27 mouse cellular contexts compared by ENCODE assay signal in genomic region chr17:75795772-75796171, GRCm38 (mm10).
DNase-seq lines count a peak whose midpoint lies in the region; TF ChIP-seq lines count a peak whose summit lies in the region.
"Had no signal": no experiment of that assay in that cellular context is flagged by ENCODE, and none has a peak within 500 bp of the region (broad histone marks: within the 10 kb centered on the region; RNA-seq: fewer than 3 reads in every experiment).

No protein-coding gene starts in this region.

- H3K4me2 ChIP-seq in CH12.LX (ENCODE audit: insufficient read depth, low read depth, poor library complexity, severe bottlenecking): peak overlapping the region; percentile 37; the same call in 1 of the 2 replicates
- H3K4me2 ChIP-seq: embryonic facial prominence, embryonic 13.5 days; heart, embryonic 12.5 days; hindbrain, embryonic 15.5 days; midbrain, embryonic 15.5 days had no signal

- TF ChIP-seq CTCF in CH12.LX (conservative IDR thresholded peaks at IDR 0.05 in 1 of 2, IDR thresholded peaks at IDR 0.05 in 1 of 2; ENCODE audit: low read depth in 2 of 2, low read length in 2 of 2): no peak

- no peak overlapping the region for H3K27ac ChIP-seq in CH12.LX (ENCODE audit: insufficient read depth, low read depth)
- H3K27ac ChIP-seq: embryonic facial prominence, embryonic 13.5 days; heart, adult 2 months; hindbrain, embryonic 15.5 days; kidney, postnatal 0 days; liver, embryonic 14.5 days; midbrain, embryonic 15.5 days had no signal

- no peaks in the 10 kb centered on the region for H3K27me3 ChIP-seq in CH12.LX (replicated peaks)
- H3K27me3 ChIP-seq: embryonic facial prominence, embryonic 13.5 days; heart, embryonic 12.5 days; hindbrain, embryonic 15.5 days; midbrain, embryonic 15.5 days had no signal

- no peak overlapping the region for H3K9ac ChIP-seq in CH12.LX (ENCODE audit: insufficient read depth, low read depth)
- H3K9ac ChIP-seq: embryonic facial prominence, embryonic 13.5 days; heart, embryonic 12.5 days; hindbrain, embryonic 15.5 days; liver, embryonic 14.5 days; midbrain, embryonic 15.5 days had no signal

- in situ Hi-C loops in CH12.LX (cut with MboI; ENCODE audit: low pct_ligation_motif_present, low pct_unique_long_range_greater_than_20kb, low sequenced_read_pairs): loop anchor here (25.0 kb wide), 1 partner anchor 183 kb away; no protein-coding TSS in a partner anchor

- dilution Hi-C loops in CH12.LX (cut with MboI; ENCODE audit: extremely low pct_ligation_motif_present, extremely low pct_unique_long_range_greater_than_20kb, low sequenced_read_pairs): no loop called here

- intact Hi-C loops in left cerebral cortex, postnatal 4 days (cut with DNase I): no loop called here
- intact Hi-C loops in left cerebral cortex, postnatal 14 days (cut with DNase I): no loop called here
- intact Hi-C loops in gastrocnemius, postnatal 14 days (cut with DNase I; ENCODE audit: low total_unique reads): no loop called here

- H3K4me1 ChIP-seq in CH12.LX (ENCODE audit: control insufficient read depth in 1 of 2, insufficient read depth in 2 of 2): peaks cover 5 to 9% of the 10 kb centered on the region in 2 experiments
- H3K4me1 ChIP-seq: embryonic facial prominence, embryonic 13.5 days; heart, embryonic 12.5 days; hindbrain, embryonic 15.5 days; midbrain, embryonic 15.5 days had no signal

- no peak for TF ChIP-seq POLR2A in CH12.LX (IDR thresholded peaks at IDR 0.05; ENCODE audit: low read depth, low read length)

- no peaks in the 10 kb centered on the region for H3K9me3 ChIP-seq in CH12.LX (replicated peaks; ENCODE audit: low read length)
- H3K9me3 ChIP-seq: embryonic facial prominence, embryonic 13.5 days; heart, embryonic 12.5 days; hindbrain, embryonic 15.5 days; midbrain, embryonic 15.5 days had no signal

- no peaks in the 10 kb centered on the region for H3K36me3 ChIP-seq in CH12.LX (replicated peaks in 1 of 2; ENCODE audit: control insufficient read depth in 1 of 2, insufficient read depth in 1 of 2, low read length in 1 of 2)
- H3K36me3 ChIP-seq: embryonic facial prominence, embryonic 13.5 days; heart, embryonic 12.5 days; hindbrain, embryonic 15.5 days; midbrain, embryonic 15.5 days had no signal

- peak; percentile 57 to 62 for DNase-seq in cerebellum, postnatal 14 days
- no peak for DNase-seq in cerebellum, adult 9-11 months
- peak; percentile 56 for DNase-seq in left cerebral cortex, postnatal 4 days
- DNase-seq in left cerebral cortex, postnatal 14 days (ENCODE audit: low spot score in 2 of 2): no peak
- peak; percentile 20 for DNase-seq in CH12.LX (ENCODE audit: extremely low read depth)
- DNase-seq in fat pad, adult 2 months (ENCODE audit: extremely low read depth, low read depth, low spot score): peak; percentile 66
- no peak for DNase-seq in gastrocnemius, postnatal 14 days
- DNase-seq: adrenal gland, postnatal 36 days; cerebellum, adult 8-10 months; gastrocnemius, postnatal 36 days; heart, adult 2 months; heart, postnatal 4 days; kidney, adult 8-10 months; kidney, postnatal 4 days; layer of hippocampus, postnatal 36 days; liver; lung, adult 2 months; lung, postnatal 14 days; right cerebral cortex, postnatal 25 days; spleen, adult 18-20 months; thymus, postnatal 25 days had no signal

- TF ChIP-seq EP300 in CH12.LX (IDR thresholded peaks at IDR 0.05; ENCODE audit: low read length): no peak; the same call in 1 of the 2 replicates

- H3K4me3 ChIP-seq in CH12.LX (replicated peaks in 1 of 3; ENCODE audit: low read depth in 2 of 3, low read length in 2 of 3, poor library complexity in 1 of 3): no peak overlapping the region
- H3K4me3 ChIP-seq: embryonic facial prominence, embryonic 13.5 days; heart, adult 2 months; heart, embryonic 12.5 days; hindbrain, embryonic 15.5 days; midbrain, embryonic 15.5 days had no signal

- no peak for TF ChIP-seq RAD21 in CH12.LX (IDR thresholded peaks at IDR 0.05; ENCODE audit: low read depth, low read length)

- no peaks in the 10 kb centered on the region for H3K79me2 ChIP-seq in CH12.LX (replicated peaks; ENCODE audit: control insufficient read depth, extremely low read depth, insufficient read depth, poor library complexity, severe bottlenecking)

TF ChIP-seq in CH12.LX, 34 proteins besides CTCF, POLR2A, EP300 and RAD21:
- TF ChIP-seq MXI1 (IDR thresholded peaks at IDR 0.05; ENCODE audit: low read depth, low read length) (no peak), JUND (conservative IDR thresholded peaks at IDR 0.05; ENCODE audit: low read depth, low read length) (no peak), UBTF (IDR thresholded peaks at IDR 0.05; ENCODE audit: low read depth, low read length) (no peak), CHD2 (IDR thresholded peaks at IDR 0.05; ENCODE audit: low read length) (no peak), ZKSCAN1 (IDR thresholded peaks at IDR 0.05; ENCODE audit: borderline replicate concordance, low read depth, low read length) (no peak), SMC3 (IDR thresholded peaks at IDR 0.05; ENCODE audit: low read depth, low read length) (no peak), JUN (IDR thresholded peaks at IDR 0.05; ENCODE audit: insufficient read depth, low read depth, low read length) (0 out of 2 replicates have a peak, but pooled peaks have one; percentile 8), CHD1 (IDR thresholded peaks at IDR 0.05; ENCODE audit: low read depth, low read length) (peak; percentile 93; the same call in 1 of the 2 replicates), MAFK (IDR thresholded peaks at IDR 0.05; ENCODE audit: insufficient replicate concordance, low read length) (no peak), MEF2A (IDR thresholded peaks at IDR 0.05; ENCODE audit: borderline replicate concordance, low read depth, low read length) (peak; percentile 34; the same call in 1 of the 2 replicates), TCF12 (IDR thresholded peaks at IDR 0.05; ENCODE audit: low read depth, low read length) (peak; percentile 66), BHLHE40 (IDR thresholded peaks at IDR 0.05; ENCODE audit: low read depth, low read length) (0 out of 2 replicates have a peak, but pooled peaks have one; percentile 33)

Comparison
In these comparisons a context has a peak if more than half of its experiments do, and no peak if none do; other contexts are left out.
1. DNase-seq: peak in cerebellum, postnatal 14 days (2 of 2), left cerebral cortex, postnatal 4 days (single experiment), CH12.LX (single experiment) and fat pad, adult 2 months (single experiment); none in cerebellum, adult 9-11 months (single experiment), left cerebral cortex, postnatal 14 days (0 of 2) and gastrocnemius, postnatal 14 days (single experiment).